Mouse (Mus musculus): ENCODE measurements around the gene Fbxo44. TPM values are rescaled to one million over a fixed set of nuclear protein-coding genes. Genes with fewer than 3 reads are reported as not detected.
"Not testable (repeated sequence)": the region's sequence is repeated elsewhere in the genome, so short reads cannot be mapped to it uniquely, and the experiment has no call there.

The Fbxo44 gene
- total RNA-seq, 2 experiments from 2014 or later = 18.2 to 18.8 TPM

DNA sequence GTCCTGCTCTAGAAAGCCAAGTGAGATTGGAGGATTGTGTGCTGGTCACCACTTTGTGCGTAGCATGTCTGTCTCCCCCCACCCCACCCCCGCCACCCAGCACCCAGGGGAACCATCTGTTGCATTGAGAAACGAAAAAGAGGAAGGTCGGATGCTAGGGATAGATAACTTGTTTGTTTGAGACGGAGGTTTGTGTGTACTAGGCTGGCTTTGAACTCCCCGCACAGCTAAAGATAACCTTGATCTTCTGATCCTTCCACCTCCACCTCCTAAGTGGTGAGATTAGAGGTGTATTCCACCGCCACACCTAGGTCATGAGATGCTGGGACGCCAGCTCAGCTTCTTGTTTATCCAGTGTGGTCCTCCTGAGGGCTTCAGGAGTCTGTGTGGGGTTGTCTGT, 25.3 kb downstream of the Fbxo44 start:
- no peak for DNase-seq
- intact Hi-C loops (cut with DNase I) = no loop called here

DNA sequence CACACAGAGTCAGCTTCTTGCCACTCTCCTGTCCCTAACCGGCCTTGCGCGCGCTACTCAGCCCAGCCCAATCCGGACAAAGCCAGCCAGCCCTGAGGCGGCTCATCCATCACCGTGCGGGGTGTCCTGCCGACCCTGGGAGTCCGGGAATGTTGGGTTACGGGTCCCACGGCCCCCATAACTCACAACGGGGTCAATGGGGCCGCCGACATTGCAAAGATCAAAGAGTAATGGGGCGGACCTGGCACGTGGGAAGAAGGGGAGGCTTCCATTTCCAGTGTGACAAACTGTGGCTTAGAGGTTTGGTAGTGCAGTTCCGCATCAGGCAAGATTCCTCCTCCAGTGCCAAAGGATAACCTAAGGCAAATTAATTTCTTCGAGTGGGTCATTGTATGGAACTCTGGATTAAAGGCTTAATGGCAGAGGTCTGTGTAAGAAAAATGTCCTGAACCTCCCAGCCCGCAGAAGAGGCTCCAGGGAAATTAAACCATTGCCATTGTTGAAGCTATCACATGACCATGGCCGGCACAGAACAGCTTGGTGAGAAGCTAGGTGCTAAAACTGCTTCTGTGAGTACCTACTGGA, 28.7 kb downstream of the Fbxo44 start:
- intact Hi-C loops (cut with DNase I) = no loop called here
- DNase-seq = no peak

GRCm38 (mm10) chr4:148130561-148131413, 29.5 kb downstream of the Fbxo44 start, which contains the start of gene Draxin:
Draxin (minus strand) TSS chr4:148130698.
- no peak for DNase-seq
- intact Hi-C loops (cut with DNase I) = no loop called here

DNA sequence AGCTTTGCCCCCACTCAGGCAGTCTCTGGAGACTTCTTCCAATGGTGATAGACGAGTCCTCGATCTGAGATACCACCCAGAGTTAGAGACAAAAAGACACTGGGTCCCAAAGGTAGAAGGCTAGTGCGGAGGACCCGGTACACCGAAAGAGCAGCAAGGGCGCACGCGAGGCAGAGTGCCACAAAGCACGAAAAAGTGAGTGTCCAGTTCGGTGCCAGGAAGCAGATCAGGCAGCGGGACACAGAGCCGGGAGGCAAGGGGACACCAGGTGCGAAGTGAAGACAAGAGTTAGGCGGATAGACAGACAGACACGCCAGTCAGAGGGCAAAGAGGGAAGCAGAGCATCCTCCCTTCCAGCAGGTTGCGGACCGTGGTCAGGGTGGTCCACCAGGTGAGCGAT, 30.1 kb downstream of the Fbxo44 start, which contains the start of gene Mad2l2:
Gene Mad2l2, plus strand, starts transcription at position 252 of the 400 bp plus-strand sequence.
- no peak for DNase-seq
- intact Hi-C loops (cut with DNase I) = no loop called here

DNA sequence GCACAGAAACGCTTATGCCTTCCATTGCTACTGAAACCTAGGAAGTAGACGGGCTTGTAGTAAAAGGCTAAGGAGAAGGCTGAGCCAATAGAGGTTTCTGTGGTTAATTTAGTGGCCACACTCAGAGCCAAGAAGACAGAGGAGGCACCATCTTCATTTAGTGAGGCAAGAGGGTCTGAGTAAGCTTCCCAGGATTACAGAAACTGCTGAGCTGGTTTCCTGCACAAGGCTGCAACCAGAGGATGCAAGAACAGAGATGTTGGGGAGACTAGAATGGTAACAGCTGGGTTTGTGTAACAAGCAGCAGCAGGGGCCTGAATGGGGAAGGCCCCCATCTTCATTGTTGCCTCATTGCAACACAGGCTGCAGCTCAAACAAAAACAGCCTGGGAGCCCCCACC, 31.6 kb downstream of the Fbxo44 start:
- intact Hi-C loops (cut with DNase I) = no loop called here
- no peak for DNase-seq

DNA sequence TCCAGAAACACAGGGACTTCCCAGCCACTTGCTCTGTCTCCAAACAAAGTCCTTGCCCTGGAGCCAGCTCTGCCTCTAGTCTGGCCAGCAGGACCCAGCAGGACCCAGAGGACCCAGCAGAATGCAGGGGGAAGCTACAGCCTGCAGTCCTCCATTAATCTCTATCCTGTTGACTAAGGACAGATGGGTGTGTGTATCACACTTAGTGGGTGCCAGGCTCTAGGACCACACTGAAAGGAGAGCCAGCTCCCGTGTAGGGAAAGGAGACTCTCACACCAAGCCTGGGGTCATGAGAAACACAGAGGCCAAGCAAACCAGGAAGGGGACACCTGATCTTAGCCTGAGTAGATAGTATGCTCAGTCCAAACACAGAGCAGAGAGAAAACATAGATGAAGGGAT, 32.0 kb downstream of the Fbxo44 start:
- no peak for DNase-seq
- intact Hi-C loops (cut with DNase I) = no loop called here

DNA sequence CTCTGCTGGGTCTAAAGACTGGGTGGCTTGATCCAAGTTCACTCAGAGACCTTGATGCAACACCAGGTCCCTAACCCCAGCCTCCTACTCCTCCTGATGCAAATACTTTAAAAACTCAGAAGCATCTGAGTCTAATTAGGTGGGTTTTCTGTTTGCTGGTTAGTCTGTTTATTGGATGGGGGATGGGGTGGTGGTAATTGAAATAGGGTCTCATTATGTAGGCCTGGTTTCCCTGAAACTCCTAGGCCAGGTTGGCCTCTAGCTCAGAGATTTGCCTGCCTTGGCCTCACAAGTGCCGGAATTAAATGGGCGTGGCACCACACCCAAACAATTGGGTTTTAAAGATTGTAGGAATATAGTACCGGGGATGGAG, 37.6 kb downstream of the Fbxo44 start:
- no peak for DNase-seq
- intact Hi-C loops (cut with DNase I) = no loop called here

DNA sequence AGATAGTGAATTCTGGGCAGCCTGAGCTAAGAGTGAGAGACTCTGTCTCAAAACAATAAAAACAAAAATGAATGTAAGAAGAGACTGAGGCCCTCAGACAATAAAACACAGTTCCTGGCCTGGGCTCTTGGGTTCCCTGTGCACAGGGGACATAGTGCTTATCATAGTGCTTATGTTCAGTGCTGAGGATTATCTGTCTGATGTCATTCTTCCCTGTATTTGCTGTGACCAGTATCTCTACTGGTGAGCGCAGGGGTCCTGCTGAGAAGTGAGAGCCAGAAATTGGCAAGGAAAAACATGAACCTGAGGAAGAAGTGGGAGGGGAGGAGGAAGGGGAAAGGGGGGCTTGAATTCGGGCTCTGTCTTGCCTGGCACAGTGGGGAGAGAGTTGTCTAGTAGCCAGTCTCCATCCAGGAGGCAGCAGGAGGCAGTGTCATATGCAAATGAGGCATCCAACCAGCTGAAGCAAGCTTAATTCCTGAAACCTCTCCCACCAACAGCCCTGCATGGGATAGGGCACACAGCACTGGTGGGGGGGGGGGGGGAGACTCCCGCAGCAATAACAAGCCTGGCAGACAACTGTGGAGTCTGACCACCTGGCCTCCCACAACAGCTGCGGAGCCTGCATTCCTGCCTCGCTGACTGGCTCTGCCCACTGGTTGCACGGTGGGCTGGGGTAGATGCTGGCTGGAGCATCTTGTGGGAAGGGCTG, 38.1 kb downstream of the Fbxo44 start:
- intact Hi-C loops (cut with DNase I) = no loop called here
- no peak for DNase-seq

- intact Hi-C loops (cut with DNase I) = no loop called here
- no peak for DNase-seq
Measured at GRCm38 (mm10) chr4:148121362-148121761, 38.9 kb downstream of the Fbxo44 start.

- DNase-seq = no peak
Measured at GRCm38 (mm10) chr4:148120555-148120954, 39.7 kb downstream of the Fbxo44 start.

GRCm38 (mm10) chr4:148119578-148119977, 40.7 kb downstream of the Fbxo44 start:
- intact Hi-C loops (cut with DNase I) = loop anchor here (10.0 kb wide), 1 partner anchor 305 kb away; no protein-coding TSS in a partner anchor

More at GRCm38 (mm10) chr4:148120555-148120954, 39.7 kb downstream of the Fbxo44 start:
- intact Hi-C loops (cut with DNase I) = no loop called here

GRCm38 (mm10) chr4:148117392-148117791, 42.9 kb downstream of the Fbxo44 start:
- intact Hi-C loops (cut with DNase I) = loop anchor here (10.0 kb wide), 1 partner anchor 307 kb away; no protein-coding TSS in a partner anchor
- DNase-seq = no peak

More at GRCm38 (mm10) chr4:148119578-148119977, 40.7 kb downstream of the Fbxo44 start:
- not testable (repeated sequence) for DNase-seq

DNA sequence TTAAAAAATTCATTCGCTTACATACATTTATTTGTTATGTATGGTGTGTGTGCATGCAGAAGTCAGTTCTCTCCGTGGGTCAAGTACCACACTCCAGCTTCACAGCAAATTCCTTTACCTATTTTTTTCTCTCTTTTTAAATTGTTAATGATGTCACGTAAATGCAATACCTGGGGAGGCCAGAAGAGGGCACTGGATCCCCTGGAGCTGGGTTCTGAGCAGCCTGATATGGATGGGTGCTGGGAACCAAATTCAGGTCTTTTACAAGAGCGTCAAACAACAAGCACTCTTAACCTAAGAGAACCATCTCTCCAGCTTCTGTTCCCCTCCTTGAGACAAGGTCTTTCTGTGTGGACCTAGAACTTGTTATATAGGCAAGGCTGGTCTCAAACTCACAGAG, 43.6 kb downstream of the Fbxo44 start:
- intact Hi-C loops (cut with DNase I) = loop anchor here (10.0 kb wide), 1 partner anchor 308 kb away; no protein-coding TSS in a partner anchor

DNA sequence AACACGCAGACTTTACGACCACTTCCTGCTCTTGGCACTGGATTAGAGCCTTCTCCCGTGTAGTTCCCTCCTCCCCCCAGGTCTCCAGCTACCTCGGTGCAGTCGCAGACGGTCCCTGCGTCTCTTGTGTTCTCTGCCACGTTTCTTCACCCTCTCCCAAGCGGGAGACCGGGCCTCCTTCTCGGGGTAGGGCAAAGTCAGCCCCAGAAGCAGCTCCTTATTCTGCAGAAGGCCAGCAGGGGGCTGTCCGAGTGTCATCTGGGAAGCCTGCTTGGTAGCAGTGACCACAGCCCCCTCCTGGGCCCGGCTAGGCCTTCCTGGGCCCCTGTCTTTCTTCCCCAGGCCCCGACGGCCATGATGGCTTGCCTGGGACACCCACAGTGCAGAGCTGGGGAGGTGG, 44.8 kb downstream of the Fbxo44 start:
- intact Hi-C loops (cut with DNase I) = loop anchor here (1.0 to 10.0 kb wide), 3 partner anchors 41 to 309 kb away; no protein-coding TSS in a partner anchor
- DNase-seq = peak; percentile 21 to 35

More for the DNA sequence above, 43.6 kb downstream of the Fbxo44 start:
- no peak for DNase-seq

DNA sequence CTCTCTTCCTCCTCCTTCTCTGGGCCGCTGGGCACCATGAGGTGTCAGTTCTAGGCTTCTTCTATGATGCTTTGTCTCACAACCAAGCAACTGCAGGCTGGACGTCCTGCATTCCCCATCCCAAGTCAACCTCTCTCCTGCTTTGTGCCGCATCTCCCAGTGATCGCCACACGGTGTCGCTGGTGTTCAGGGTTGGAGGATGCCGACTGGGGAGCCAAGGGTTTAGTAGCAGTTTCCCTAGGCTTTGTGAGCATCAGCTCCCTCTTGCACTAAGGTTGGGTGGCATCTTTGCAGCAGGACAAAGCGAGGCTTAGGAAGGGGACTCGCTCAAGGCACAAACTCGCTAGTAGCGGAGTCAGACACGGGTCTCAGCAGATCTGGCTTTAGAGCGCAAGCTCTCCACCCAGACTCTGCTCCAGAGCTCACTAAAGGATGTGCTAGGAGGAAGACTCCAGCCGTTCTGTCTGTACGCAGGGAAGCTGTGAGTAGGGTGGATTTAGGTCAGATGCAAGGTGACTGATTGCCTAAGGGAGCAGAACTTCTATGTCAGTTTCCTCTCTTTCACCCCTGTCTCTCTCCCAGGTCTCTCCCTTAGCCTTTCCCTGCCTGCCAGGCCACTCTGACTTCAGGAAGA, 45.4 kb downstream of the Fbxo44 start:
- DNase-seq = peak; percentile 85 to 89
- intact Hi-C loops (cut with DNase I) = loop anchor here (1.0 to 10.0 kb wide), 5 partner anchors 24 to 310 kb away; no protein-coding TSS in a partner anchor

- intact Hi-C loops (cut with DNase I) = loop anchor here (10.0 kb wide), 1 partner anchor 312 kb away; no protein-coding TSS in a partner anchor
- DNase-seq = no peak
Measured at GRCm38 (mm10) chr4:148112519-148112918, 47.8 kb downstream of the Fbxo44 start.

DNA sequence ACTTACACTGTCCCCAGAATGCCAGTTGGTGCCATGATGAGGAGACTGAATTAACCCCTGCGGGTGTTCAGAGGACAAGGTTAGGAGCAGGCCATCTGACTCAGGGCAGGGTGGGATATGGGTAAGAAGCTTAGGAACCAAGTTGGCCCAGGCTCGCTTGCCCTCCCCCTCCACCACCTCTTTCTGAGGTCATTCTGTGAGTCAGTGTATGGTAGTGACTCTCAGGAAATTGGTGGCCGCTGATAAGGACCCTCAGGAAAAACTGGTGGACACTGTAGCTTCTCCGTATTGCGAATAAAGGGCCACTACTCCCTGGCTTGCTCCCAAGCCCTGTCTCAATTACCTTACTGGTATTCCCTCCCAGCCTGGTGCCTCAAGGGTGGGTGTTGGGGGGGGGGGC, 51.1 kb downstream of the Fbxo44 start:
- intact Hi-C loops (cut with DNase I) = no loop called here
- no peak for DNase-seq

DNA sequence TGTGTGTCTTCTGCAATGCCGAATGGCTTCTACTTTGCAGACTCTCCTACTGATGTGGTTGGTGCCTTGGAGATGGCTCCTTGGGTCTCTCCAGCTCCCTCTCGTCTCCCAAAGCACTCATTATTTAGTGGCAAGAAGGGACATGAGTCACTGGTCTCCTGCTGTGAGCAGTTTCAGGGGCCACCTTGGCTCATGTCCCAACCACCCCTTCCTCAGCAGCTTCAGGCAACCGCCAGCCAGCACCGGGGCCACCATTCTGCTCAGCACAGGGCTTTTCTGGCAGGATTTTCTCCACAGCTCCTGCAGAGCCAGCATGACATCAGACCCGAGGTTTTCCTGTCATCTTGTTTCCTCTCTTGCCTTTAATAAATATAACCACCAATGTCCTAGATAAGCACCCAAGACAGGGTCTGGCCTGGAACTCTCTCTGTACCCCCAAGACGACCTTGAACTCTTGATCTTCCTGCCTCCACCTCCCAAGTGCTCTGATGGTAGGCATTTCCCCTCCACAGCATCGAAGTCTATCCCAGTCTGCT, 51.6 kb downstream of the Fbxo44 start:
- intact Hi-C loops (cut with DNase I) = no loop called here

DNA sequence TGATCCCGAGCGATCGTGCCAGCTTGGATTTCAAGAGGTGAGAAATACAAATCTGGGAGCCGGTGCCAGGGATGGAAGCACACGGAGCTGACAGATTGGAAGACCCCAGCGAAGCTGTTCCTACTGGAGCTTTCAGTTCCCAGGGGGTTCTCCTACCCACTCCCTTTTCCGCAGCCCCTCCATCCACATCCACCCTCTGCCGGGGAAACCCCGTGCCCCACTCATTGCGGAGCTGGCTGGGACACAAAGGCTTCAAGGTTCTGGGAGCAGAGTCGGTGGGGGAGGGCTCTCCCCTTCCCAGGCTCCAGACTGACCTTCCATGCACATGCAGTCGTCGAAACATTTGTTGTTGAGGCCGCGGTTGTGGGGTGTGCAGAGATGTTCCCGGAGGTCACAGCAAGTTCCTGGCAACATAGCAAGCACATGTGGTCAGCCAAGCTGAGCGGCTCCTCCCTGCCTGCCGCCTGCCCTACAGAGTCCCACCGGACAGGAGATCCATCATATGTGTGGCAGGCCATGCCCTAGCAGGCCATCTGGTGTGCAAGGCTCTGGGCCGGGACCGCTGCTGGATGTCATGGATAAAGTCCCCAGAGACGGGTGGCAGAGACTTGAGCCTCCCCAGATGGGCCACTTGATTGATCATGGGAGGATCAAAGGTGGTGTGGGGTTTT, 52.5 kb downstream of the Fbxo44 start:
- intact Hi-C loops (cut with DNase I) = no loop called here
- DNase-seq = no peak

More for the DNA sequence above, 51.6 kb downstream of the Fbxo44 start:
- no peak for DNase-seq
